Mouse (Mus musculus): ENCODE results near the gene Kcp.

- TF ChIP-seq POLR2A (IDR thresholded peaks at IDR 0.05; ENCODE audit: low read depth, low read length) (no peak), CTCF (IDR thresholded peaks at IDR 0.05; ENCODE audit: extremely low read depth, insufficient read depth, insufficient read length, insufficient replicate concordance) (no peak)
Observed at GRCm38 (mm10) chr6:29449858-29450257, 57.9 kb downstream of the Kcp start.
